Mouse (Mus musculus): ENCODE data around the gene Mea1. TPM values are rescaled to one million over a fixed set of nuclear protein-coding genes. Genes with fewer than 3 reads are reported as not detected.

The Mea1 gene
- total and polyA plus RNA-seq, 2 experiments from 2014 or later: 124 to 280 TPM

GRCm38 (mm10) chr17:46650232-46651031 is 28.2 kb upstream of the Mea1 start, which contains the start of gene Cul7:
Gene Cul7 (plus strand): TSS chr17:46650337.
- H3K27me3 ChIP-seq (ENCODE audit: insufficient read depth, low read length): no peaks in the 10 kb centered on the region
- peak; percentile 96 for ATAC-seq
- TF ChIP-seq CTCF (IDR thresholded peaks at IDR 0.05; ENCODE audit: low read depth): no peak

DNA sequence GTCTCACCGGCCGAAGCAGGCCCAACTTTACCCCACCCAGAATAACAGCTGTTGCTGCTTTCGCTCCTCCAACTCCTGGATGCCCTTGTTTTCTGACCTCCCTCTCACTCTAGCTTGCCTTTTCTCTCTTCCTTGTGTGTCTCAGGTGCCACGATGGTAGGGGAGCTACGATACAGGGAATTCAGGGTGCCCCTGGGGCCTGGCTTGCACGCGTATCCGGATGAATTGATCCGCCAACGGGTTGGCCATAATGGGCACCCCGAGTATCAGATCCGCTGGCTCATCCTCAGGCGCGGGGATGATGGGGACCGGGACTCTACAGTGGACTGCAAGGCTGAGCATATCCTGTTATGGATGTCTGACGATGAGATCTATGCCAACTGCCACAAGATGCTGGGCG is 27.3 kb upstream of the Mea1 start:
- peaks cover 26% of the 10 kb centered on the region for H3K4me1 ChIP-seq (ENCODE audit: insufficient read depth)
- DNase-seq: no peak

More at GRCm38 (mm10) chr17:46650232-46651031, 28.2 kb upstream of the Mea1 start, which contains the start of gene Cul7:
- DNase-seq: peak; percentile 95
- Histone ChIP-seq H3K4me3 (ENCODE audit: low read depth, low read length) (peak within 1 kb of the TSS; percentile 64), H3K27ac (ENCODE audit: low read depth, low read length) (peak within 1 kb of the TSS; percentile 92), H3K9me3 (ENCODE audit: low read length) (no peaks in the 10 kb centered on the region), H3K4me1 (ENCODE audit: insufficient read depth) (peaks cover 26% of the 10 kb centered on the region), H3K4me2 (ENCODE audit: low read depth) (peak within 1 kb of the TSS; percentile 88), H3K9ac (peak within 1 kb of the TSS; percentile 95), H3K36me3 (ENCODE audit: insufficient read depth) (peaks cover 21% of the 10 kb centered on the region)
- WGBS: 3% methylated on average over 58 of the region's 58 CpGs

DNA sequence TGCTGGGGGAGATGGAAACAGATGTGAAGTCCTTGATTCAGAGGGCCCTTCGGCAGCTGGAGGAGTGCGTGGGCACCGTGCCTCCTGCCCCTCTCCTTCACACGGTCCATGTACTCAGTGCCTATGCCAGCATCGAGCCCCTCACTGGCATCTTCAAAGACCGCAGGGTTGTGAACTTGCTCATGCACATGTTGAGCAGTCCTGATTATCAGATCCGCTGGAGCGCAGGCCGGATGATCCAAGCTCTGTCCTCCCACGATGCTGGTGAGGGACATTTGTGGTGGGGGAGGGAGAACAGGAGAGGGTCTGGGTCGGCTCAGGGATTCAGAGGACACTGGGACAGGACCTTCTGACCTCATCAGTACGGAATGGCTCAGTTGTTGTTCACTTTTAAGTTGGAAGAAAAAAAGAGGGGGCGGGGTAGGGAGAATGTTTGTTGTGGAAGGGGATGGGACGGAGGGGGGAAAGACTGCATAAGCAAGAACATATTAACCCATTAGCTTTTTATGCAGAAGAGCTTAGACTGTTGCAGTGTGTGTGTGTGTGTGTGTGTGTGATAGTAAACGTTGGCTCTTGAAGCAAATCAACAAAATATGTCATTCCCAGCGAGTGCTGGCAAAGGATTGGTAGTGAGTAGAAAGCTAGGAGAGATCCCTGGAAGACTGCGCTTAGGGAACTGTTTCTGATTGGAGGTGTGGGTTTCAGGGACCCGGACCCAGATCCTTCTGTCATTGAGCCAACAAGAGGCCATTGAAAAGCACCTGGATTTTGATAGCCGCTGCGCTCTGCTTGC is 26.6 kb upstream of the Mea1 start:
- peaks cover 20% of the 10 kb centered on the region for H3K4me1 ChIP-seq (ENCODE audit: insufficient read depth)
- H3K27ac ChIP-seq (ENCODE audit: low read depth, low read length): no peak overlapping the region
- no peaks in the 10 kb centered on the region for H3K9me3 ChIP-seq (ENCODE audit: low read length)
- no peaks in the 10 kb centered on the region for H3K27me3 ChIP-seq (ENCODE audit: insufficient read depth, low read length)
- WGBS: 71% methylated on average over 20 of the region's 20 CpGs
- no peak overlapping the region; the same call in 1 of the 2 replicates for H3K4me3 ChIP-seq (ENCODE audit: low read depth, low read length)
- peak overlapping the region; percentile 88 for H3K4me2 ChIP-seq (ENCODE audit: low read depth)
- ATAC-seq: no peak
- 0 out of 2 replicates have a peak overlapping the region, but pooled peaks have one; percentile 95 for H3K9ac ChIP-seq
- DNase-seq: no peak
- peaks cover 35% of the 10 kb centered on the region for H3K36me3 ChIP-seq (ENCODE audit: insufficient read depth)
- no peak for TF ChIP-seq CTCF (IDR thresholded peaks at IDR 0.05; ENCODE audit: low read depth)

More for the DNA sequence above, 27.3 kb upstream of the Mea1 start:
- ATAC-seq: no peak
- H3K27ac ChIP-seq (ENCODE audit: low read depth, low read length): 0 out of 2 replicates have a peak overlapping the region, but pooled peaks have one; percentile 92
- TF ChIP-seq CTCF (IDR thresholded peaks at IDR 0.05; ENCODE audit: low read depth): no peak
- peak overlapping the region; percentile 64 for H3K4me3 ChIP-seq (ENCODE audit: low read depth, low read length)
- peak overlapping the region; percentile 95 for H3K9ac ChIP-seq
- no peaks in the 10 kb centered on the region for H3K27me3 ChIP-seq (ENCODE audit: insufficient read depth, low read length)
- peak overlapping the region; percentile 88 for H3K4me2 ChIP-seq (ENCODE audit: low read depth)
- 72% methylated on average over 17 of the region's 17 CpGs for WGBS
- H3K36me3 ChIP-seq (ENCODE audit: insufficient read depth): peaks cover 29% of the 10 kb centered on the region
- H3K9me3 ChIP-seq (ENCODE audit: low read length): no peaks in the 10 kb centered on the region

DNA sequence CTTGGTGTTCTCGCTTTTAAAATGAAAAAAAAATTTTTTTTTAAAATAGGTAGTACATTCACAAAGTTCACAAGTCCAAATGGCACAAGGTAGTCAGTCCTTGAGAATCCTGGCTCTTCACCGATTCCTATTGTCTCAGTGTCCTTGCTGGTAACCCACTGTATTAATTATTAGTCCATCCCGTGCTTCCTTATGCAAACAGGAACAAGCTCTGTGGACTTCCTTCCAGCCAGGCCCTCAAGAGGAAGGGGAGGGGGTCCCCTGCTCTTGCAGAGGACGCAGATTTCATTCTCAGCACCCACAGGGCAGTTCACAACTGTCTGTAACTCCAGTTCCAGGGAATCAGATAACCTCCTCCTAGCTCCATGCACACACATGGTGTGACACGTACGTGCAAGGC is 22.5 kb upstream of the Mea1 start:
- H3K27me3 ChIP-seq (ENCODE audit: insufficient read depth, low read length): no peaks in the 10 kb centered on the region
- peaks cover 12% of the 10 kb centered on the region for H3K4me1 ChIP-seq (ENCODE audit: insufficient read depth)
- H3K36me3 ChIP-seq (ENCODE audit: insufficient read depth): peaks cover 72% of the 10 kb centered on the region

GRCm38 (mm10) chr17:46661351-46661750 is 17.2 kb upstream of the Mea1 start:
- Histone ChIP-seq H3K4me3 (ENCODE audit: low read depth, low read length) (no peak overlapping the region), H3K9me3 (ENCODE audit: low read length) (no peaks in the 10 kb centered on the region), H3K27me3 (ENCODE audit: insufficient read depth, low read length) (no peaks in the 10 kb centered on the region), H3K9ac (no peak overlapping the region), H3K36me3 (ENCODE audit: insufficient read depth) (peaks cover 86% of the 10 kb centered on the region), H3K27ac (ENCODE audit: low read depth, low read length) (no peak overlapping the region), H3K4me2 (ENCODE audit: low read depth) (no peak overlapping the region), H3K4me1 (ENCODE audit: insufficient read depth) (no peaks in the 10 kb centered on the region)
- WGBS: 95% methylated on average over 9 of the region's 9 CpGs
- ATAC-seq (no peak), DNase-seq (no peak)
- no peak for TF ChIP-seq CTCF (IDR thresholded peaks at IDR 0.05; ENCODE audit: low read depth)

More for the DNA sequence above, 22.5 kb upstream of the Mea1 start:
- Histone ChIP-seq H3K9me3 (ENCODE audit: low read length) (no peaks in the 10 kb centered on the region), H3K4me2 (ENCODE audit: low read depth) (no peak overlapping the region), H3K9ac (no peak overlapping the region), H3K4me3 (ENCODE audit: low read depth, low read length) (no peak overlapping the region), H3K27ac (ENCODE audit: low read depth, low read length) (no peak overlapping the region)
- TF ChIP-seq CTCF (IDR thresholded peaks at IDR 0.05; ENCODE audit: low read depth): no peak
- ATAC-seq (no peak), DNase-seq (no peak)
- WGBS: 89% methylated on average over 6 of the region's 6 CpGs

DNA sequence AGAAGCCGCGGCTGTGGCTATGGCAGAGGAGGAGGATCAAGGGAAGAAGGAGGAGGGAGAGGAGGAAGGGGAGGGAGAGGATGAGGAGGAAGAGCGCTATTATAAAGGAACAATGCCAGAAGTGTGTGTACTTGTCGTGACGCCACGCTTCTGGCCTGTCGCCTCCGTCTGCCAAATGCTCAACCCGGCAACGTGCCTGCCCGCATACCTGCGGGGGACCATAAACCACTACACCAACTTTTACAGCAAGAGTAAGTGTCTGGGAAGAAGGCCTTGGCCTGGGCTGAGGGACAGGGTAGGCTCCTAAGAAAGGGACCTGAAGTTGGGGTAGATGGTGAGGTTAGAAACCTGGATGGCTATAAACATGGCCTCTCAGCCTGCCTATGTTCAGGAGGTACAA is 16.6 kb upstream of the Mea1 start:
- H3K27me3 ChIP-seq (ENCODE audit: insufficient read depth, low read length): no peaks in the 10 kb centered on the region
- TF ChIP-seq CTCF (IDR thresholded peaks at IDR 0.05; ENCODE audit: low read depth): no peak
- no peak overlapping the region for H3K27ac ChIP-seq (ENCODE audit: low read depth, low read length)
- ATAC-seq: no peak
- WGBS: 89% methylated on average over 12 of the region's 12 CpGs
- H3K4me2 ChIP-seq (ENCODE audit: low read depth): no peak overlapping the region
- no peaks in the 10 kb centered on the region for H3K4me1 ChIP-seq (ENCODE audit: insufficient read depth)
- H3K9me3 ChIP-seq (ENCODE audit: low read length): no peaks in the 10 kb centered on the region
- no peak for DNase-seq
- peaks cover 83% of the 10 kb centered on the region for H3K36me3 ChIP-seq (ENCODE audit: insufficient read depth)
- H3K4me3 ChIP-seq (ENCODE audit: low read depth, low read length): no peak overlapping the region
- no peak overlapping the region for H3K9ac ChIP-seq
